Mouse (Mus musculus) liver, embryonic 15.5 days (tissue): ENCODE data around the gene Tas2r135. TPM values are rescaled to one million over a fixed set of nuclear protein-coding genes. Genes with fewer than 3 reads are reported as not detected.

Experiments used
- ATAC-seq: fragments of 200-750 bp; cut with Nextera tagmentation; 2 replicates; pipeline ENCODE4 v1.8.0; 2017; ENCODE audit warnings: moderate number of reproducible peaks, mild to moderate bottlenecking, moderate library complexity; ENCODE audit not compliant: insufficient read depth
- H3K27ac ChIP-seq: fragments of 300-500 bp; sonication (generic); replicated peaks from 2 replicates; pipeline ENCODE4 v1.5.1; 2015; ENCODE audit warnings: mild to moderate bottlenecking, inconsistent platforms
- H3K27me3 ChIP-seq: fragments of 300-500 bp; sonication (generic); 2 replicates; pipeline ENCODE4 v1.6.1; 2015; ENCODE audit warnings: mild to moderate bottlenecking, inconsistent platforms
- H3K36me3 ChIP-seq: fragments of 300-500 bp; sonication (generic); replicated peaks from 2 replicates; pipeline ENCODE4 v1.6.1; 2015; ENCODE audit warnings: moderate library complexity, mild to moderate bottlenecking, inconsistent platforms
- H3K4me1 ChIP-seq: fragments of 300-500 bp; sonication (generic); replicated peaks from 2 replicates; pipeline ENCODE4 v1.6.1; 2015; ENCODE audit warnings: inconsistent platforms
- H3K4me2 ChIP-seq: fragments of 300-500 bp; sonication (generic); 2 replicates; pipeline ENCODE4 v1.6.1; 2015; ENCODE audit warnings: moderate library complexity, mild to moderate bottlenecking, inconsistent platforms
- H3K4me3 ChIP-seq: fragments of 300-500 bp; sonication (generic); replicated peaks from 2 replicates; pipeline ENCODE4 v1.5.1; 2015; ENCODE audit warnings: mild to moderate bottlenecking, inconsistent platforms
- H3K9ac ChIP-seq: fragments of 300-500 bp; sonication (generic); 2 replicates; pipeline ENCODE4 v1.6.1; 2015; ENCODE audit warnings: moderate library complexity, mild to moderate bottlenecking, inconsistent platforms
- H3K9me3 ChIP-seq: fragments of 300-500 bp; sonication (generic); replicated peaks from 2 replicates; pipeline ENCODE4 v1.6.1; 2016; ENCODE audit warnings: inconsistent platforms
- WGBS: fragments of 180-500 bp; shearing (Covaris S2); methylation state at CpG from one replicate; pipeline ENCODE4 v1.1.7; 2015; ENCODE audit warnings: mixed read lengths; ENCODE audit not compliant: insufficient replicate concordance; 5-methylcytosine and 5-hydroxymethylcytosine counted together
- polyA plus RNA-seq: library from polyadenylated mRNA; unstranded; fragments of >200 nt; fragmentation: Nextera tagmentation; extraction: Ambion mirVana; gene quantifications from 2 replicates; pipeline ENCODE4 v1.2.1, GENCODE M21; 2015

Tas2r135 gene
- polyA plus RNA-seq, 1 experiment from 2014 or later: not detected

DNA sequence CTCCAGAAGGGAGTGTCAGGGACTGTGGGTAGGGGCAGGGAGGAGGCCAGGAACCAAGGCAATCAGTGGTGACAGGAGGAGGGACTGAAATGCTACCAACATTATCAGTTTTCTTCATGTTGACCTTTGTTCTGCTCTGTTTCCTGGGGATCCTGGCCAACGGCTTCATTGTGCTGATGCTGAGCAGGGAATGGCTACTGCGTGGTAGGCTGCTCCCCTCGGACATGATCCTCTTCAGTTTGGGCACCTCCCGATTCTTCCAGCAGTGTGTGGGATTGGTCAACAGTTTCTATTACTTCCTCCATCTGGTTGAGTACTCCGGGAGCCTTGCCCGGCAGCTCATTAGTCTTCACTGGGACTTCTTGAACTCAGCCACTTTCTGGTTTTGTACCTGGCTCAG is 29.2 kb downstream of the Tas2r135 start, which contains the start of gene Tas2r126:
Gene Tas2r126 (plus strand): TSS at position 90 of the 400 bp plus-strand sequence.
- Histone ChIP-seq H3K9ac (no peak within 1 kb of the TSS), H3K4me2 (no peak within 1 kb of the TSS), H3K27ac (no peak within 1 kb of the TSS), H3K4me1 (no peaks in the 10 kb centered on the region), H3K9me3 (no peaks in the 10 kb centered on the region), H3K4me3 (no peak within 1 kb of the TSS), H3K36me3 (no peaks in the 10 kb centered on the region), H3K27me3 (no peaks in the 10 kb centered on the region)
- ATAC-seq: no peak
- 48% methylated on average over 6 of the region's 6 CpGs for WGBS

- Histone ChIP-seq H3K9ac (no peak overlapping the region), H3K36me3 (no peaks in the 10 kb centered on the region), H3K4me3 (no peak overlapping the region), H3K4me2 (no peak overlapping the region), H3K4me1 (no peaks in the 10 kb centered on the region), H3K27me3 (no peaks in the 10 kb centered on the region), H3K9me3 (no peaks in the 10 kb centered on the region), H3K27ac (no peak overlapping the region)
- no peak for ATAC-seq
- 36% methylated on average over 2 of the region's 2 CpGs for WGBS
Observed at GRCm38 (mm10) chr6:42435490-42435889, 30.3 kb downstream of the Tas2r135 start.

- WGBS: 42% methylated on average over 2 of the region's 2 CpGs
- H3K4me2 ChIP-seq: no peak overlapping the region
- no peaks in the 10 kb centered on the region for H3K36me3 ChIP-seq
- H3K9ac ChIP-seq: no peak overlapping the region
- ATAC-seq: no peak
- no peak overlapping the region for H3K27ac ChIP-seq
- no peaks in the 10 kb centered on the region for H3K9me3 ChIP-seq
- no peak overlapping the region for H3K4me3 ChIP-seq
- H3K4me1 ChIP-seq: no peaks in the 10 kb centered on the region
- H3K27me3 ChIP-seq: no peaks in the 10 kb centered on the region
Observed at GRCm38 (mm10) chr6:42441395-42441794, 36.2 kb downstream of the Tas2r135 start.

DNA sequence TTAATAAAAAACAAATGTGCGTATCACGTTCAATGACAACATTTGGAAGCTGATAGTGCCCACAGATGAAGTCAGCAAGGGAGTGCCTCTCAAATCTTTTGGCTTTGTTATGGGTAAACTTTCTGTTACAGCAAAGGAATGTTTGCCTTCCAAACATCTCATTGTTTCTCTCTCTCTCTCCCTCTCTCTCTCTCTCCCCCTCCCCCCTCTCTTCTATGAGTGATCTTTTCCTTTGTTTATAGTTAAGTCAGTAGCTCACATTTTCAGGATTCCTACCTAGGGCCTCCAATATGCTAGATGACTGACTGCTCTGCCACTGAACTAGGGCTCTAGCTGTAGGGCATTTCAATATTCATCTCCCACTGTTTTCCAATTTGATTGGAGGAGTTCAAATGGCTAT is 39.3 kb downstream of the Tas2r135 start:
- no peak for ATAC-seq

GRCm38 (mm10) chr6:42447381-42447780 is 42.1 kb downstream of the Tas2r135 start:
- no peaks in the 10 kb centered on the region for H3K4me1 ChIP-seq
- ATAC-seq: no peak
- H3K9me3 ChIP-seq: no peaks in the 10 kb centered on the region
- no peak overlapping the region for H3K27ac ChIP-seq
- H3K9ac ChIP-seq: no peak overlapping the region
- H3K4me2 ChIP-seq: no peak overlapping the region
- no peaks in the 10 kb centered on the region for H3K36me3 ChIP-seq
- H3K4me3 ChIP-seq: no peak overlapping the region
- no peaks in the 10 kb centered on the region for H3K27me3 ChIP-seq
- 58% methylated on average over 2 of the region's 2 CpGs for WGBS

More for the DNA sequence above, 39.3 kb downstream of the Tas2r135 start:
- no peaks in the 10 kb centered on the region for H3K36me3 ChIP-seq
- H3K9me3 ChIP-seq: no peaks in the 10 kb centered on the region
- H3K27ac ChIP-seq: no peak overlapping the region
- H3K4me2 ChIP-seq: no peak overlapping the region
- no peaks in the 10 kb centered on the region for H3K4me1 ChIP-seq
- no peak overlapping the region for H3K9ac ChIP-seq
- no peak overlapping the region for H3K4me3 ChIP-seq
- H3K27me3 ChIP-seq: no peaks in the 10 kb centered on the region
- 56% methylated on average over 2 of the region's 2 CpGs for WGBS

Other genes starting within 250 kb of the Tas2r135 start
- not detected in 2 replicates for gene Tas2r144, start 190.1 kb upstream of the Tas2r135 start, polyA plus RNA-seq
- 6.9 and 8.1 TPM in 2 replicates for gene Gstk1, start 159.5 kb upstream of the Tas2r135 start, polyA plus RNA-seq
- 0.07 TPM in 1 of 2 replicates, not detected in the other for gene Tmem139, start 143.5 kb upstream of the Tas2r135 start, polyA plus RNA-seq
- gene Casp2, start 140.4 kb upstream of the Tas2r135 start, polyA plus RNA-seq: 24.6 and 25.0 TPM in 2 replicates
- 0.05 and 0.07 TPM in 2 replicates for gene Clcn1, start 118.7 kb upstream of the Tas2r135 start, polyA plus RNA-seq
- not detected in 2 replicates for gene Fam131b, start 80.8 kb upstream of the Tas2r135 start, polyA plus RNA-seq
- 39.7 and 41.9 TPM in 2 replicates for gene Zyx, start 55.8 kb upstream of the Tas2r135 start, polyA plus RNA-seq
- 6.2 and 6.7 TPM in 2 replicates for gene Epha1, start 32.2 kb upstream of the Tas2r135 start, polyA plus RNA-seq
- gene Tas2r143, start 5.2 kb upstream of the Tas2r135 start, polyA plus RNA-seq: not detected in 2 replicates
- gene Tas2r126, start 29.1 kb downstream of the Tas2r135 start, polyA plus RNA-seq: not detected in 2 replicates
- gene Olfr458, start 59.8 kb downstream of the Tas2r135 start, polyA plus RNA-seq: not detected in 2 replicates
- not detected in 2 replicates for gene Olfr457, start 70.9 kb downstream of the Tas2r135 start, polyA plus RNA-seq
- not detected in 2 replicates for gene Olfr456, start 81.8 kb downstream of the Tas2r135 start, polyA plus RNA-seq
- not detected in 2 replicates for gene Olfr455, start 142.2 kb downstream of the Tas2r135 start, polyA plus RNA-seq
- gene Tcaf3, start 192.3 kb downstream of the Tas2r135 start, polyA plus RNA-seq: not detected in 2 replicates
- gene Tcaf2, start 239.8 kb downstream of the Tas2r135 start, polyA plus RNA-seq: 0.15 and 0.23 TPM in 2 replicates